Mouse (Mus musculus) ZHBTc4 (cell line): ENCODE measurements around the gene Tanc1.

Experiments
- DNase-seq: peaks from one replicate; pipeline ENCODE4 v3.0.0-alpha.2; 2011; ENCODE audit warnings: low read depth, low spot score

The Tanc1 gene

GRCm38 (mm10) chr2:59651801-59652200, 40.0 kb downstream of the Tanc1 start:
- no peak for DNase-seq

DNA sequence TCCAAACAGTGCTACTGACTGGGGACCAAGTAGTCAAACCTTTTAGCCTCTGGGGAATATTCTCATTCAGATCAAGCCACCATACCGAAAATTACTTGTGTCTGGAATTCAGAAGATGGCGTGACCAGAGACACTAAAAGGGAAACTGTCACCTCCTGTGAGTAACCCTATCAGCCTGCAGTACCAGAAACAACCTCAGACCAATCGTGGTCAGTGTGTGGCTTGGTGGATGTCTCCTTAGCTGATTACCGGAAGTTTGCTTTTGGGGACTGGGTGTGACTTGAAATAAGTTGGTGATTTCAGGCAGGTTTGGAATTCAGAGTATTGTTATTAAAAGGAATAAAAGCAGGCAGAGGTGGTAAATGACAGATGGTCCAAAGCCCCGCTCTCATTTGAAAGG, 40.9 kb downstream of the Tanc1 start:
- DNase-seq, result peak; percentile 62

DNA sequence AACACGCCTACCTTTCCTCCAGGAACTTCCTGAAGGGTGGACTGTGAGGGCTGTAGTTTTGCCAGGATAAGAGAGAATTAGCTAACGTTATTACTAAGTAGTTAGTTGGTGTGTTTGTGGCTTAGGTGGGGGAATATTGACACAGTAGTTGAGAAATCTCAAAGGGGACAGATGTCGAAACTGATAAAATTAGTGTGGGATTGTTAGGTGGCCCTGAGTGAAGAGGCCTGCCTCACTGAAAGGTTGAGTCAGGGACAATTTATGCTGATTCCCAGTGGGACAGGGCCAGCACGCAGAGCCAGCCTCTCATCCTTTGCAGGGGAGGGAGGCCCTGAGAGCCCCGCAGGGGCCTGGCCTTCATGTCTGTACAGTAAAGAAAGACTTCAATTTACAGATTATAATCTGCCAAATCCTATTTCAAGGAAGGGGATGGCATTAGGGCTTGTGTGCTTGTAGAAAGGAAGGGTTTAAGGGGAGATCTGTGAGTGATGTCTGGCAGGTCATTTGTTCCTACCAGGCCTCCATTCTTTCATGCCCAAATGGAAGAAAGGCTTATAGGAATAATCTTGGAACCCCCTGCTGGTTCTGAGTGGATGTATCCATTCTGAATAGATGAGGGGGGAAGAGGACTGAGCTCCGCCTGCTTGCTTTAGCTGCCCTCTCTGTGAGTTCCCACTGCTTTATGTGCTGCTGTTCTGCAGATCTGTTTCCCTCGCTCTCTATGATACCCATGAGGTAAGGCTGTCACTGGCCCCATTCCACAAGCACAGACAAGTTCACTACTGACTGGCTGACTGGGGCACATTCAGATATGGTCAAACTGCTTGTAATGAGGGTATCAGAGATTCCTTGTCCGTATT, 41.7 kb downstream of the Tanc1 start:
- DNase-seq, result peak; percentile 30

- DNase-seq, result no peak
Observed at GRCm38 (mm10) chr2:59655471-59655870, 43.6 kb downstream of the Tanc1 start.

DNA sequence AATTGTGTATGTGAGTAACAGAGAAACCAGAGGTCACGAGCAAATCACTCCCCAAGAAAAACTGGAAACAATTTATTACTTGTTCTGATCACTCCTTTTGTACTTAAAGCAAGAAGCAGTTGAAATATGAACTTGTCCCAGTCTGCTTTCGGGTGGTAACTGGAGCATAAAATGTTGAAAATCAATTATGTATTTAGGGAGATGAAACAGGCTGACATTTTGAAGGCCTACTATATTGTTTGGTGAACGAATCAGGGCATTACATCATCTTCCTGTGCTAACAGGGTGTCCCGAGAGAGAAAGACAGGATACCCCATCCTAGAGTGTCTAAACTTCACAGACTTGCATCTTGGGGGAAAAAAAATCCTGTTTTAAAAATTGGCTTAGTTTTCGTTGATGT, 44.8 kb downstream of the Tanc1 start:
- no peak for DNase-seq

DNA sequence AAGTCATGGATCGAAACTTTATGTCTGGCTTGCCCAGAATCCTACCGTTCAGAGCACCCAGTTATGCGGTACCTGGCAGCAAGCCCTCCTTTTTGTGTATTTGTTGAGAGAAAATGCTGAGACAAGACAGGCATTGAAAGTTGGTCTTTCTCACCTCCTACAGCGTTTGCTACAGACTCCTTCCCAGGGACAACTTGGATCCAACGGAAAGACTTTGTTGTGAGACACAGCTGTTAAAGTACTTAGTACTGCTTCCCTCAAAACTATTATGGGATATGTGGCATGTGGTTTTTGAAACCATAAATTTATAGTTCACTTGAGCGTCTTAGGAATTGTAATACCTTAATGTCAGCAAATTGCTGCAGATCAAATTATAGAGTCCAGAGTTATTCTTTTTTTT, 47.8 kb downstream of the Tanc1 start:
- DNase-seq, result no peak

DNA sequence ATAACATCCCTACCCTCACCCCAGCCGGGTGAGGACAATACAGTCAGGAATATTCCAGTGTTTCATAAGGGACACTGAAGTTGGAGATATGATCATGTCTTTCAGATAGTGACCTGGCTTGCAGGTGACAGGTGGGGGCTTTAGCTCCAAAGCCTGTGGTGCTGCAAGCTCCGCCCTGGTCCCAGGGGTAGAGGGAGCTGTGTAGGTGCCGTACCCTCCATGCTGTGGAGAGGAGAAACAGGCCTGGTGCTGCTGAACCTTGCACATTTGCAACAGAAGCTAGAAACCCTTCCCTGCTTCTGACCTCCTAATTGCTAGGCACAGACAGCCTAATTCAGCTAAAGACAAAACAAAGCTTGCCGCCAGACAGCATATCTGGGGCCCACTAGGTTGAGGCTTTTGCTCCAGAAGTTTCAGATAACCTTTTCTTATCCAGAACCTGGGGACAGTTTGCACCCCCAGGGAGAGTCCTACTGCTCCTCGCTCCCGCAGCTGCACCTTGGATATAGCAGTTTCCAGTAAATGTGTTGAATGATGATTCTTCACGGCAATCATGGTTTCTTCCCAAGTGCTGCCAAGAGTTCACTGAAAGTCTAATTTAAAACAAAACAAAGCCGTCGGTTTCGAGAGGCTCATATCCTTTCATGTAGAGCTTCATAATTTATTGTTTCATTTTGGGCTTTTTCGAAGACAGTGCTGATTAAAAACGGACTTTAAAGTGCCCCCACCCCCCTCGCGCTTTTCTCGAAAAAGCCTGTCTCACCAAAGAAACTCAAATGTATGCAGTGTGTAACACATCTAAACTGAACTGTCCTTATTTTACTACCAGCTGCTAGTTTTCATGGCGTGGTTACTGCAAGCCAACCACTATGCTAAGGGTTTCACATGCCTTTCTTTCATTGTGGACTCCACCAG, 49.3 kb downstream of the Tanc1 start:
- no peak for DNase-seq

DNA sequence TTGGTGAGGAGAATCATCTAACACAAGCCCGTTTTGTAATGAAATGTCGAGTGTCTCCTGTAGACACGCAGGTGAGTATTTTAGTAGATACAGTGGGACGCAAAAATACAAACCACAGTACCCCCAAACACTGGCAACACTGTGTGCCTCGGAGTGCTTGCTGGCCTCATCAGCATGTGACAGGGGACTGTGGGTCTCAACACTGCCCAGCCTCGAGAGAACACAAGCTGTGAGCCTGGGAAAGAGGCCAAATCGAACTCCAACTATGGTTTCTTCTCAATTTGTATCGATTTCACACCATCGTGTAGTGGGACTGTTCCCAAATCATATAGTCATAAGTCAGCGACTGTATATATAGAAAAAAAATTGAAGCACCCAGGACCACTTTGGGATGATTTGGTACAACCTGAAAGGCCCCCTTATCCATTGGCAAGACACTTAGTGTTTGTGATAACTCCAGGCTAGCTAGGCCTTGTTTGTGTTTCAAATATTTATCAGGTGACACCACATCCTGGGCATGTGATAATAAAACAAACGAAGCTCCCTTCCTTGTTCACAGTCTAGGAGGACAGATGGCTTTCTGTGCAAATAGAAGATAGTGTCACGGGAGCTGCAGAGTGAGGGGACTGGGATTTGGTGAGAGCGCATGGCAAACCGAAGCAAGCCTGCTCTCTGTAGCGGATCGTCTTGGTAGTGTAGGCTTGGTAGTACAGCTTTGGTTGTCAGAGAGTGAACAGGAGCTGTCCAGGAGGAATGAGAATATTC, 53.1 kb downstream of the Tanc1 start:
- DNase-seq, result no peak

DNA sequence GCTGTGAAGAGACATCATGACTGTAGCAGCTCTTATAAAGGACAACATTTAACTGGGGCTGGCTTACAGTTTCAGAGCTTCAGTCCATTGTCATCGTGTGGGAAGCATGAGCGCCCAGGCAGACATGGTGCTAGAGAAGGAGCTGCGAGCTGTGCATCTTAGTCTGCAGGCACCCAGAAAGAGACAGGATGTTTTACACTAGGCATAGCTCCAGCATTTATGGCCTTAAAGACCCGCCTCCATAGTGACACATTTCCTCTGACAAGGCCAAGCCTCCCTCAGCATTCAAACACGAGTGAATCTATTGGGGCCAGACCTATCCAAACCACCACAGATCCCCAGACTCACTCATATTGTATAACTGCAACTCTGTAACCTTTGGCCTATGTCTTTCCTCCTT, 54.7 kb downstream of the Tanc1 start:
- DNase-seq, result no peak

- DNase-seq, result no peak
Observed at GRCm38 (mm10) chr2:59670087-59671060, 58.5 kb downstream of the Tanc1 start.

- no peak for DNase-seq
Observed at GRCm38 (mm10) chr2:59671671-59672070, 59.8 kb downstream of the Tanc1 start.

DNA sequence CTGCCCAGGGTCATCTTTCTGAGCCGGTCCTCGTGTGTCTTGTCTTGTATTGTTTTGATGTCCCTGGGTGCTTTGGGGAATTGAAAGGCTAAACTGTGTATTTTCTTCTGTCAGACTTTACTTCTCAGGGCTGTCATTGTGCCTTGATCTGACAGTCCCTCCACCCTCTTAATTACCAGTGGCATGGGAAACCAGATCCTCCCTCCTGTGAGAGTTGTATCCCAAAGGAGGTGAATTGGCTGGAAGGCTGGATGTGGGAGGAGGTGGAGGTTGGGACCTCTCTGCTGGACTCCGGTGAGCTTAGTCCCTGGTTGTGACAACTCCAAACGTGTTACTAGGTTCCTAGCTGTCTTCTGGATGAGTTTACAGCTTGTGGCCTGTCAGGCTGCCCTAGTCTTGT, 60.2 kb downstream of the Tanc1 start:
- no peak for DNase-seq

DNA sequence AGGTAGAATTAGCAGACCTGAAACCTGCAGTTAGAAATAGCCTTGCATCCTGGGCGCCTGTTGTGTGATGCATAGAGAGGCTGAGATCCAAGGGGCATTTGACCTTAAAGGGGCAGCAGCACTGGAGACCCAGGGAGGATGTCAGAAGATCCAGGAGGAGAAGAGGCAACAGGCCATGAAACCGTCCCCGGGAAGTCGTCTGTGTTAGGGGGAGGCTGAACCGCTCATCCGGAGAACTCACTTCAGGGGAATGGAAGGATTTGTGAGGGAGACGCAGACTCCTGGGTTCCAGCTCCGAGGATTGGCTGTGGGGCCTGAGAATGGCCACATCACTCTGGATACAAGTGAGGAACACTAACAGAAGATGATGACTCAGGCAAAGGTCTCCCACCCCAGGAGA, 60.8 kb downstream of the Tanc1 start:
- DNase-seq, result no peak

GRCm38 (mm10) chr2:59673351-59673750, 61.5 kb downstream of the Tanc1 start:
- DNase-seq, result no peak

GRCm38 (mm10) chr2:59673877-59674276, 62.0 kb downstream of the Tanc1 start:
- no peak for DNase-seq

- DNase-seq, result no peak
Observed at GRCm38 (mm10) chr2:59675270-59675995, 63.6 kb downstream of the Tanc1 start.

- DNase-seq, result no peak
Observed at GRCm38 (mm10) chr2:59676041-59676440, 64.2 kb downstream of the Tanc1 start.

- DNase-seq, result no peak
Observed at GRCm38 (mm10) chr2:59676442-59676841, 64.6 kb downstream of the Tanc1 start.

DNA sequence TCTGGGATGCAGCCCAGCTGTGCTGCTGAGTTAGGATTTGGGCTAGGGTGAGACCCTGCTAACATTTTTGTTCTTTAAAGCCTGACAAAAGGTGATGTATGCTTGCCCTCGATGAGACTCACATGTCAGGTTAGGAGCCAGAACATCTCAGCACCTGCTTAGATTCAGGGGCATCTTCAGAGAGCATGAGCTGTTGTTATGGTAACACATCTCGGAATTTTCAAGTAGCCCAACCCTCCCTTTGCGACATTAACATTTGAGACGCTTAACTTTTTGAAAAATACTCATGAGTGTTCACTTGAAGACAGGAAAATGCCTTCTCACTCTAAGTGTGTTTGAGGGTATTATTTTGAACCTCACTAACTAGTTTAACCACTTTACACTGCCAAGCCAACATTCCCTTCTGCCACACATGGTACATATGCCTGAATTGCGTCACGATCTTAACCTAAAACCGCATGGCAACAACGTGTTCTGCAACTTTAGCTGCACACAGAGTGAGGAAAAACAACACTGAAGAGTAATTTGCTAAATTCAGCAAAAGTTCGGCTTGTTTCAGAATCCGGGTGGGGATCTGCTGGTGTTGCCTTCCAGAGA, 67.7 kb downstream of the Tanc1 start:
- no peak for DNase-seq

DNA sequence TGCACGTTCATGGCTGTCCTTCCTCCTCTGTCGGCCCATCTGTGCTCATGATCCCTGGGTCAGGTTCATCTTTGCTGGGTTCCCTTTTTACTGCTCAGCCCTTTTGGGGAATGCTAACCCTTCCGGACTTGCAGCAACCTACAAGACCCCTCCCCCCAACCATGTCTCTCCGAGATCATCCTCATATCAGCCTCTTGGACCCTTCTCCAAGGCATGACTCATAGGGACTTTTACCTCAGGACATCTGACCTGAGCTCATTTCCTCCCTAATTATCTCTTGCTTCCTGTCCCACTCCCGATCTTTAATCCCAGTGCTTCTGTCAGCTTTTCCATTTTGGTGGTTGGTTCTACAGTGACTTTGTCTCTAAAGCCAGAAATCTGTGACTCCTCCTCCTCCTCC, 68.9 kb downstream of the Tanc1 start:
- no peak for DNase-seq
